Mouse (Mus musculus): ENCODE data around the gene Gm2237.
"Not testable (repeated sequence)": the region's sequence is repeated elsewhere in the genome, so short reads cannot be mapped to it uniquely, and the experiment has no call there.

The Gm2237 gene

GRCm38 (mm10) chr14:19584804-19585667 is at the start of gene Gm2237:
TSS of gene Gm2237 (minus strand) at chr14:19585135.
- peak in 1 of 2 experiments; percentile 52 for DNase-seq (ENCODE audit: low spot score in 2 of 2)

- DNase-seq (ENCODE audit: low spot score in 2 of 2) = not testable (repeated sequence)
These were observed 17.5 kb upstream of the Gm2237 start, which contains the start of gene Gm5458 for GRCm38 (mm10) chr14:19602481-19602880. TSS of gene Gm5458 (minus strand) at chr14:19602581.

GRCm38 (mm10) chr14:19549863-19550262 is 35.1 kb downstream of the Gm2237 start, which contains the start of gene Gm2244:
TSS of gene Gm2244 (minus strand) at chr14:19549963.
- DNase-seq (ENCODE audit: low spot score in 2 of 2) = not testable (repeated sequence)
